Mouse (Mus musculus) mesoderm, embryonic 11.5 days (tissue): ENCODE measurements around the gene Cnp.
"Not testable (repeated sequence)": the region's sequence is repeated elsewhere in the genome, so short reads cannot be mapped to it uniquely, and the experiment has no call there.

Source experiments
- DNase-seq: peaks from one replicate; pipeline ENCODE4 v3.0.0-alpha.2; 2012; ENCODE audit warnings: low read depth, low spot score

Gene Cnp

DNA sequence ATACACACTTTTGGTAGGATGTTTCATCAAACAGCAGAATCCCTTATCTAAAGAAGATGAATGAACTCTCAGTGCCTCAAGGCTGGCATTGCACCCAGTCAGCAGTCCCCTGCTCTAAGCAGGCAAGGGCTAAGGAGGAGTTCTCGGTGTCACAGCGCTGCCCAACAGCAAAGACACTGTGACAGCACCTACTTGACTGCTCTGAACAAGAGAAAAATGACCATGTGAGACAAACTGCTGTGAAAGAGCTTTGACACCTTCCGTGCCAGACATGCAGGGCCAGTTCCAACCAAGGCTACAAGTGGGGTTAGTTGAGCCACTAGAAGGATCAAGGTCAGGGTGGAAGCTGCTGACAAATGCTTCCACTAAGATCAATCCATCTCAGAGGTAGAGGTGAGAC lies 10.4 kb downstream of the Cnp start:
- DNase-seq, result no peak

DNA sequence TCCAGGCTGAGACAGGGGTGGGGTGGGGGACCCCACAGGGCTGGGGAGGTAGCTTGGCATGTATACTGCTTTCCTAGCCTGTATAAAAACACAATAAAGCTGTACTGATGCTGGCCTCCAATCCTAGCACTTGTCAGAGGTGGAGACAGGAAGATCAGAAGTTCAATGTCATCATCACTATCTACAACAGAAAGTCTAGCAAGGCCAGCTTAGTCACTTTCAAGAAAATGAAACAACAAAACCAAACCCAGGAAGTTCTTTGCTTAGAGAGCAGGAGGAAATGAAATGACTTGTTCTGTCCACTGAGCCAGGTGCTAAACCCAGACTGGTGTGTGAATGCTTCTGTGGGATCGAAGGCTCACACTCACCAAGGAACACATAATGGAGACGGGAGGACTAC lies 13.8 kb downstream of the Cnp start:
- DNase-seq, result no peak

GRCm38 (mm10) chr11:100592346-100593046 lies 17.8 kb downstream of the Cnp start:
- DNase-seq, result no peak

GRCm38 (mm10) chr11:100594608-100595007 lies 19.9 kb downstream of the Cnp start:
- no peak for DNase-seq

GRCm38 (mm10) chr11:100595533-100595932 lies 20.8 kb downstream of the Cnp start:
- DNase-seq, result no peak

GRCm38 (mm10) chr11:100598074-100598473 lies 23.4 kb downstream of the Cnp start:
- DNase-seq, result no peak

GRCm38 (mm10) chr11:100601372-100601771 lies 26.7 kb downstream of the Cnp start:
- DNase-seq, result no peak

- DNase-seq, result no peak
Observed at GRCm38 (mm10) chr11:100603155-100603554, 28.5 kb downstream of the Cnp start.

DNA sequence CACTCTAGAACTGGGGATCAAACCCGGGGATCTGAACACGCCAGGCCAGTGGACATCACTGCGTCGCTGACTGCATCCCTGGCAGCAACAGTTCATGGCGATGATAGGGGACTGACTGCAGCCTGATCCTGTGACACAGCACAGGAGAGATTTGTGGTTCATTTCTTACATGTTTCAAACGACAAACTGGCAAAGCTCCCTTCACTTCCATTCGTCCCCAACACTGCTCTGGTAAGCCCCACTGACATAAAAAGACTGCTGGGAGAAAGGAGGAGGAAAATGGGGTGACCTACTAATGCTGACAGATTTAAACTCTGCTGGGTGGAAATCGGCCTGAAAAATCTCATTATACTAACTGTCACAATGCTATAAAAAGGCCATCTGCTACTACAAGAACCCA lies 29.1 kb downstream of the Cnp start:
- no peak for DNase-seq

DNA sequence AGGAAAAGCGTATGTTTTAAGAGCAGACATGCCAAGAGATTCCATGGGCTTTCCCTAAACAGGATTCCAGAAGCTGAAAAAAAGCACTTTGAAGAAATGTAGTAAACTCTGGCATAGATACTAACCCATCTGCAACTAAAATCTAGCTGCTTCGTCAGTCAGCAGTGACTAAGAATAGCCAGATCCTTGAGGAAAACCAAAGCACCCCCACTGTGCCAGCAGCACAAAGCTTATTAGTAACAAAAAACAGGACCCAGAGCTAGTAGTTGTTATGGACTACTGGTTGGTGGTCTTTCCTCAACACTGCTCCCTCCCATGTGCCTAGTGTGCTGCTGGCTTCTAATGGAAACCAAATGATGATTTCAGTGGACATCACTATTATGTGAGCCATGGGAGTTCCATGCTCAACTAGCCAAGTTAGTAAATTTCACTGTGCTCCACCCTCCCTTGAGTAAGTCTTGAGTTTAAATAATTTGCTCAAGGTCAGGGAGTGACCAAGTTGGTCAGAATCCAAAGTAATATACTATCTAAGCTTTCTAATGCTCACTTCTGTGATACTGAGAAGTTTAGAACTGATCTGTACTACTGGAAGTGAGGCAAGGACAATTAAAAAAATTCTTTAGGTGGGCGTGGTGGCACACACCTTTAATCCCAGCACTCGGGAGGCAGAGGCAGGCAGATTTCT lies 29.8 kb downstream of the Cnp start:
- DNase-seq, result no peak

DNA sequence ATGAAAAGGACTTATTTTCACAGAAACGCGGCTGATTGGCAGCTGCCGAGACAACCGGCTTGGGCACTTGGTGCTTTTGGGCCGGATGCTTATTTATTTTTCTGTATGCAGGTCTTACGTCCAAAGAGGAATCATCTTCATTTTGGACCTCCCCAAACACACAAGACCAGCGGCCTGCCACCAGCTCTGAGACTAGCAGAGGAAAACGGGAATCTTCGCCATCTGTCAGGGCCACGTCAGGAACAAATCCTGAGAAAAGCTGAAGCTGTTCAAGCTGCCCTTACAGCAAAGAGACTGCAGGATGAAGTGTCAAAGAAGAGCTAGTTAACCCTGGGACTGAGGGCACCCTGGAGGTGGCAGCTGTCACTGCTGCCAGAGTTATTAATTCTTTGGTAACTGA lies 30.7 kb downstream of the Cnp start:
- no peak for DNase-seq

DNA sequence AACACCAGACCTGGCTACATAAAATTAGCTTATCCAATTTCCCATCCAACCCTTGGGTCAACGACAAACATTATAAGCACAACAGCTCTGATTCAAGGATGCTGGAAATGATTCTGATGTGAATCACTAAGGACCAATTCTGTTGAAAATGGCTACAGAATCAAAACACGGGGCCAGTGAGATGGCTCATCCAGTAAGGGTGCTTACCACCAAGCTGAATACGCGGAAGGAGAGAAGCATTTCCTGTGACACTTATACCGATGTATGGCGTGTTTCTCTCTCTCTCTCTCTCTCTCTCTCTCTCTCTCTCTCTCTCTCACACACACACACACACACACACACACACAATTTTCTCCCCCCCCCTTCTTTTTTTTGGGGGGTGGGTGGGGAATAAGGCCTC lies 32.4 kb downstream of the Cnp start:
- no peak for DNase-seq

- no peak for DNase-seq
Observed at GRCm38 (mm10) chr11:100608796-100609195, 34.1 kb downstream of the Cnp start.

DNA sequence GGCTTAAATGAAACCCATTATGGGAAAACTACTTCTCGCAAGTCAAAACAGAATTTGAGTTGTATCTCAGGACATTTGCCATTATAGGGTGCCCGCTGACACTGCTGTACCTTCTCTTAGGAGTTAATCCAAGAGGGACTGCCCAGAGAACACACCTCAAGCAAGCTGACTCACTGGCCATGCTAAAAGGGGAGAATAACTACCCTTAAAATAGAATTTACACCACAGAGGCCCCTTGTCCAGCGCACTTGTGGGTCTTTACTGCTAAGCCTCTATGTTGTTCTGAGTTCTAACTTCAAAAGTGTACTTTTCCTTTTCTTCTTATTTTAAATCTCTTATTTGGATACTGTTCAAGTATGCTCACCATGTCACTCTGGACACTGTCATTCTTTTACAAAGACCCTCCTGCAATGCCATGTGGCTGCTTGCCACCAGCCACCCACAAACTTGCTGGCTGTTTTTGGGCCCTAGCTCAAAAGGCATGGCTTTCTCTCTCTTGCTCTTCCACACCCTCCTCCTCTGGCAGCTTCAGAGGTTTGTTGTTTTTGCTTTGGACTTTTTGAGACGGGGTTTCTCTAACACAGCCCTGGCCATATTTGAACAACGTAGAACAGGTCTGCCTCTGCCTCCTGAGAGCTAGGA lies 34.8 kb downstream of the Cnp start:
- DNase-seq, result no peak

GRCm38 (mm10) chr11:100609997-100610680 lies 35.4 kb downstream of the Cnp start:
- DNase-seq, result no peak

- no peak for DNase-seq
Observed at GRCm38 (mm10) chr11:100611627-100612026, 36.9 kb downstream of the Cnp start.

DNA sequence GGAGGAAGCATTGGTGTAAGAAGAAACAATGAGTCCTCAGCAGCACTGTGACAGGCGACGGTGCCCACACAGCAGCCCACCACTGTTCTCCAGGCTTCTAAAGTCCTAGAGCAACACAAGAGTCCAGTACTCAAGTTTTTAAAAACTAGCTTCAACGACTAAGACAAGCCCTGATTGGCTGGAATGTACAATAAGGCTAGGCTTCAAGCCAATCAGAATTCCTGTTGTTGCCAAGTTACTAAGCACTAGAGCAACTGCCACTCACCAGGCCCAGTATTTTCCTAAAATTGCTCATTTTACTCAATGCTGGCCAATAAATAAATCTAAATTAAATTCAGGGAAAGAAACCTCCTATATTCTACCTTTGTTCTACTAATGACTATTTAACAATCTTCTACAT lies 38.5 kb downstream of the Cnp start:
- DNase-seq, result peak; percentile 29

DNA sequence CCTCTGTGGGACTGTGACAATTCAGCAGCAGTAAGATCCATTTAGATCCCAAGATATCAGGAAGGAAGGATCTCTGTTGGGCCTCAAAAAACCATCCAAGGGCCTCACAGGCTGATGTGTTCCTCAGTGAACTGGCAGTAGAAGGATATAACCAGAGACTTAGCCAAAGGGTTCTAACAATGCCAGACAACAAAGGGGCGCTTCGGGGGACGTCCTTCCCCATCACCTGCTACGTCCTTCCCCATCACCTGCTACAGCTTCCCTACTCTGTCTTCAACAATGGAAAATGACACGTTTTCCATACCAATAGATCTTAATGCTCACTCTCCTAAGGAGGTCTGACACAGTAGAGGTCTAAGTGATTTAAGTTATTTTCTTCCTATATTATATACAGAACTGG lies 41.6 kb downstream of the Cnp start:
- no peak for DNase-seq

DNA sequence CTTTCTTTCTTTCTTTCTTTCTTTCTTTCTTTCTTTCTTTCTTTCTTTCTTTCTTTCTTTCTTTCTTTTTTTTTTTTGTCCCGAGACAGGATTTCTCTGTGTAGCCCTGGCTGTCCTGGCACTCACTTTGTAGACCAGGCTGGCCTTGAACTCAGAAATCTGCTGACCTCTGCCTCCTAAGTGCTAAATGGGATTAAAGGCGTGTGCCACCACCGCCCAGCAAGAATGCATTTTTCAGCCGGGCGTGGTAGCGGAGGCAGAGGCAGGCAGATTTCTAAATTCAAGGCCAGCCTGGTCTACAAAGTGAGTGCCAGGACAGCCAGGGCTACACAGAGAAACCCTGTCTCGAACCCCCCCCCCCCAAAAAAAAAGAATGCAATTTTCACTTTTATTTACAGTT lies 42.1 kb downstream of the Cnp start:
- not testable (repeated sequence) for DNase-seq

- DNase-seq, result no peak
Observed at GRCm38 (mm10) chr11:100617480-100617879, 42.8 kb downstream of the Cnp start.

DNA sequence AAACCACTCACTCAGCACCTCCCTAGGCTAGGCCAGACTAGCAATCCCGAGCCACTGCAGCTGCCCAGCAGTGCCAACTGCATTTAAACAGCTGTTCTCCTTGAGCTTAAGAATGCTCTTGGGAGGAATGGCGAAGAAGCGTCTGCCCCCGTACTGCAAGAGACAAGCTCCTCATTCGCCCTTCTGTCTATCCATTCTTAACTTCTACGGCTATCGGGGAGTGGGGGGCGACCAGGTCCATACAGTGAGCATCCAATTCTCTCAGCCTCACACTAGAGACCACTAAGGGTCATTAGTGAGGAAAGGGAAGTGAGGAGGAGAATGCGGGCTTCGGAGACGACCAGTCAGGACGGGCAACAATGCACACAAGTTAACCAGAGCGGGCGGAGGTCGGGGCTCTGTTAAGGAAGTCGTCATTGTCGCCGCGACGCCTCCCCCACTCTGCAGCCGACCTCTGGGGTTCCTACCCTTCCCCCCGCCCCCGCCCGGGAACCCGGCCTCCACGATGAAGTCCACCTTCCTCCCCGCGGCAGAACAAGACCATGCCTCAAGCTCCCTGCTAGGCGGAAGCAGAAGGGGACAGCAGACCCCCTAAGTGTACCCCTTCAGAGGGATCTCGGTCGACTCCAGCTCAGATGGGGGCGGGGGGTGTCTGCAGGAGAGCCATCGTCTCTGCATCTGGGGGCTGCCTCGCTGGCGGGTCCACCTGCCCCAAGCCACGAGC lies 44.2 kb downstream of the Cnp start, which contains the start of gene Nkiras2:
Gene Nkiras2, plus strand, starts transcription at position 484 of the 724 bp plus-strand sequence.
- DNase-seq, result peak; percentile 80
